Mouse (Mus musculus): ENCODE data around the gene Zswim8. TPM values are rescaled to one million over a fixed set of nuclear protein-coding genes. Genes with fewer than 3 reads are reported as not detected.
A peak's percentile ranks its signal among the peaks of the same experiment; 100 is the strongest.

Gene Zswim8
- polyA plus RNA-seq (2012; rRNA removed), result 172 and 188 TPM in 2 replicates

DNA sequence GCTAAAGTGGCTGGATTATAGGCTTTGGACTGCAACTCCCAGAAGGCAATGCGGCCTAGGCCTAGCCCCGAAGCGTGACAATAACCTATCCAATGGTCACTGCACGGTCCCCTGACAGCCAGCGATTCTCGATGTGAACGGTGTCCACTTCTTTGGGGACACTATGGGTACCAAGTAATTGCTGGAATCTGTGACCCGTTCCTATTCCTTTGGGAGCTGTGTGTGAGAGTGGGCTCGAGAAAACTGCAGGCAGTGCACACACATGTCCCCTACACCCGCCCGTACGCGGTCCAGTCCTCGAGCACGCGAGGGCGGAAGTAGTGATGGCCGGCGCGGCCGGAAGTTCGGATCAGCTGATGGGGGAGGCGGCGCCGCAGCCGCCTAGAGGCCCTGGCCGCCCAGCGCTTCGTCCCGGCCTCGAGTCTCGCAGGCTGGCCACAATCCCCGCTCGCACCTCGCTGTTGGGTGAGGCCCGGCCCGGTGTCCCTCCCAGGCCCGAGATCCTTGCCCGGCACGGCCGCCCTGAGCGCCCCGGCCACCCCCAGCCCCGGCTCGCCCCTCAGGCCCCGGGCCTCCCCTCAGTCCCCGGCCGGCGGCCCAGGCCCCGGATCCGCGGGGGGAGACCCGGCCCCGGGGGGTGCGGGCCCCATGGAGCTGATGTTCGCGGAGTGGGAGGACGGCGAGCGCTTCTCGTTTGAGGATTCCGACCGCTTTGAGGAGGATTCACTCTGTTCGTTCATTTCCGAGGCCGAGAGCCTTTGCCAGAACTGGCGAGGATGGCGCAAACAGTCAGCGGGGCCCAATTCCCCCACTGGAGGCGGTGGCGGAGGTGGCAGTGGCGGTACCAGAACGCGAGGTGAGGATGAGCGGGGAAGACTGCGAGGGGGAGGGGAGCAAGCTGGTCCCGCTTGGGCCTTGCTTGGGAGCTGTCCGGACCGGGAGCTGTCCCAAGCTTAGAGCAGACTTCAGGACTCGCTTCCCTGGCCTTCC, at the start of gene Zswim8:
Gene Zswim8, plus strand, starts transcription at position 352 of the 990 bp plus-strand sequence.
- peak; percentile 83 to 89 for DNase-seq (ENCODE audit: extremely low spot score in 1 of 2, low spot score in 1 of 2)

DNA sequence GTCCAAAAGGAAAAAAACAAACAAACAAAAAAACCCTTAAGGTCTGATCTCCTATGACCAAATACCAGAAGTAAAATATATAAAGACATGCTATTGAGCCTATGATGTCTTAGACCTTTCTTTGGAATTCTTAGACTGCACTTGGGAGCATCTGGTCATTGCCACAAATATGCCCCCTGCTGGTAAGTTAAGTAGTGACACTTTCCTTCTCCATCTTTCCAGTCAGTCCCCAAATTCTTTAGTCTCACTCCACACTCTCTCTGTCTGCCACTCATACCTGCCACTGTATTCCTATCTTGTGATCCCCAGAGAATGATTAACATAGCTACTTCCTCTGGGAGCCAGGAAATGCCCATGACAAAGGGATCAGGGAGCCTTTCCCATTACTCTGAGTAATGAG, 49.0 kb upstream of the Zswim8 start:
- DNase-seq (ENCODE audit: extremely low spot score in 1 of 2, low spot score in 1 of 2), result peak in 1 of 2 experiments; percentile 86

DNA sequence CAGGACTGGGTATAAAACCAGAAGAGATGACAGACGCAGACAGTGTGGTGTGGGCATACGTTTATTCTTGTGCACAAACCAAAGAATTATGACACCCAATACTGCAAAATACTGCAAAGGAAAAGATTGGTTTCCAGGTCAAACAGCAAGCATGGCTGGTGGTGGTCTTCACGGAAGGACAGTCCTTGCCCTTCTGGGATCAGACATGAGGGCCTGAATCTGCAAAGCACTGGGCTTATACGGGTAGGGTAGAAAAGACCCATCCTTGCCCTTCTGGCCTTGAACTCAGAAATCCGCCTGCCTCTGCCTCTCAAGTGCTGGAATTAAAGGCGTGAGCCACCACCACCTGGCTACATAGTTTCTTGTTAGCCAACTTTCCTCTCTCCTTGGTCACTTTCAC, 48.5 kb upstream of the Zswim8 start:
- DNase-seq (ENCODE audit: extremely low spot score in 1 of 2, low spot score in 1 of 2), result no peak

DNA sequence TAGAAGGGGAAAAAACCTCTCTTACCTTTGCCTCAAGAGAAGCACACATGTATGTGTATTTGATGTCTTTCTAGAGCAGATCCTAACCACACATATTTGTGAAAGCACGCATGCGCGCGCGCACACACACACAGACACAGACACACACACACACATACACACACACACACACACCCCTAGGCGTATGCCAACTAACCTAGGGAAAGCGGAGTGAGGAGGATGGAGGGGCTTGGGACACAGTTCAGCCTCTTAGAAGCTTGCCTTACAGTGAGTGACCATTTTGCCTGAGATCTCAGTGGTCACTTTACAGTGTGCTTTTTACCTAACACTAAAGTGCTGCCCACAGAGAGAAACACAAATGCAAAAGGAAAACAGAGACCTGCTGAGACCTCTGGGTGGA, 47.7 kb upstream of the Zswim8 start:
- no peak for DNase-seq (ENCODE audit: extremely low spot score in 1 of 2, low spot score in 1 of 2)

DNA sequence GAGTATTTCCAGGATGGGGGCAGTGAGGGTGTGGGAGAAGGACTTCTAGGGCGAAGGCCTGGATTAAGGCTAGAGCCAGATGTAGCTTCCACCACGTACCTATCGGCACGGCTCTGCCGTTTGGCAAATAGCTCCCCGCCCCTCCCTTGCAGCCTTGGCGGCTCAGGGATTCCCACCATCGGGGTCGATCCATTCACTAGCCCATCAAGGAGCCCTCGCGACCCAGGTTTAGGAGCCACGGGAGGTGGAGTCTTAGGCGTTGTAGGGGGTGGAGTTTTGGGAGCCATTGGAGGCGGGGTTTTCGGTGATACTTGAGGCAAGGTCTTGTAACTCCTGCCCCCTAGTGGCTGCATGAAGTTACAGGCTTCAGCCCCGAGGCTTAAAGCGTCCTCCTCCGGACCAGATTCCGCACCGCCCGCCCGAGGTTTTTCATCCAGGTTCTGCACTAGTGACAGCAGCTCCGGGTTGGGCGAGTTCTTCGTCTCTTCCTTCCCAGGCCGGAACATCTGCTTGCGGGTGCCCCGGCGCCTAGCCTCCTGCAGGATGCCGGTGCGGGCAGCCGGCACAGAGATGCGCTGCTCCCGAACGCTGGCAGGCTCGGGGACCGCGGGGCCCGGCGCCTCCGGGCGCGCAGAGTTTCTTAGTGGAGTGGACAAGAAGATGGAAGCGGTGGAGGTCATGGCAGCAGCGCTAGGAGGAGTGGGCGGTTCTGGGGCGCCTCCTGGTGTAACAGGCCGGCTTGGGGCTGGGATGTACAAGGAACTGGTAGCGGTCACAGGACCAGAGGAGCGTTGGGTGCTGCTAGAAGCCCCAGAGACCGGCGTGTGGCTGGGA, 46.3 kb upstream of the Zswim8 start:
- DNase-seq (ENCODE audit: extremely low spot score in 1 of 2, low spot score in 1 of 2), result peak; percentile 93 to 99

GRCm38 (mm10) chr14:20661661-20662331, 45.6 kb upstream of the Zswim8 start:
- no peak for DNase-seq (ENCODE audit: extremely low spot score in 1 of 2, low spot score in 1 of 2)

DNA sequence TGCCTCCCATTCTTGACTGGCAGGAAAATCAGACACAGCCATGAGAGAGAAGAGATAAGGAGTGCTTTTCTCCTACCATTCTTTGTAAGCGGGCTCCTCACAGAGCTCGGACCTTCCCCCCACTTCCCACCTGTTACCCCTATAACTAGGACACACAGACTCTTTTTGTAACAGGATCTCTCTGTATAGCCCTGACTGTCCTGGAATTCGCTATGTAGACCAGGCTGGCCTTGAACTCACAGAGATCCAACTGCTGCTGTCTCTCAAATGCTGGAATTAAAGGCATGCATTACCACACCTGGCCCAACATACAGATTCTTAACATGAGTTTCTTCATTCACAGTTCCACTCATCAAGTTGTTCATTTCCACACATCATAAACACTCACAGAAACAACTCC, 44.6 kb upstream of the Zswim8 start:
- no peak for DNase-seq (ENCODE audit: extremely low spot score in 1 of 2, low spot score in 1 of 2)

GRCm38 (mm10) chr14:20663601-20664000, 43.8 kb upstream of the Zswim8 start:
- no peak for DNase-seq (ENCODE audit: extremely low spot score in 1 of 2, low spot score in 1 of 2)

DNA sequence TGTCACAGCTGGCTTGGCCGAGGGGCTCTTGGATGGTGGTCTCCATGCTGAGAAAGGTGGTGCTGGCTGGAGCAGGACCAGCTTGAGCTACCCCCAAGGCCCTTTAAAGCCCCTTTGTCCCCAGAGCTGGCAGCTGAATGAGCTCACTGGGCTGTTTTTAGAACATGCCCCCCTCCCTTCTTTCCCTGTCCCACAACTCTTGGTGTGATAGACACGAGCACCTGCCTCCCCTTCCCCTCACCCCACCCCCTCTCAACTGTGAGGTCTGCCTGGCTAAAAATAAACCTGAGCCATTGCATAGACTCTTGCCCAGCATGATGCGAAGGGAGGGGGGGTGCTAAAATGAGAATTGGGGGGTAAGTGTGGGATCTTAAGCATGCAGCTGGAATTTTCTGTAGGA, 42.9 kb upstream of the Zswim8 start:
- no peak for DNase-seq (ENCODE audit: extremely low spot score in 1 of 2, low spot score in 1 of 2)

DNA sequence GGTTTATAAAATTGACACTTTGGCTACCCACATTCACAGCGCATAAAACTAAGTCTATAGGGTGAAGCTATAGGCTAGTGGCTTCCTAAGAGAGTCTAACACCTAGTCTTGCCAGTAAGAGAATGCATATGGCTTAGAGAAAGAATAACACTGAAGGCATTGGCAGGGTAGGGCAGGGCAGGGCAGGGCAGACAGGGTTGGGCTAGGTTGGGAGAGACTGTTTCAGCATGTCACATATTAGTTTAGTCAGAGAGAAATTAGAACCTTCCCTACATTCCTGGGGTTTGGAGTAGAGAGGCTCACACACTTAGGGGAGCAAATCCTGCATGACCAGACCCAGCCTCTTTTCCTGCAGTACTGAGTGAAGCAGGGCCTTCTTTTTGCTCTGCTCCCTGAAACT, 39.9 kb upstream of the Zswim8 start:
- DNase-seq (ENCODE audit: extremely low spot score in 1 of 2, low spot score in 1 of 2), result no peak

DNA sequence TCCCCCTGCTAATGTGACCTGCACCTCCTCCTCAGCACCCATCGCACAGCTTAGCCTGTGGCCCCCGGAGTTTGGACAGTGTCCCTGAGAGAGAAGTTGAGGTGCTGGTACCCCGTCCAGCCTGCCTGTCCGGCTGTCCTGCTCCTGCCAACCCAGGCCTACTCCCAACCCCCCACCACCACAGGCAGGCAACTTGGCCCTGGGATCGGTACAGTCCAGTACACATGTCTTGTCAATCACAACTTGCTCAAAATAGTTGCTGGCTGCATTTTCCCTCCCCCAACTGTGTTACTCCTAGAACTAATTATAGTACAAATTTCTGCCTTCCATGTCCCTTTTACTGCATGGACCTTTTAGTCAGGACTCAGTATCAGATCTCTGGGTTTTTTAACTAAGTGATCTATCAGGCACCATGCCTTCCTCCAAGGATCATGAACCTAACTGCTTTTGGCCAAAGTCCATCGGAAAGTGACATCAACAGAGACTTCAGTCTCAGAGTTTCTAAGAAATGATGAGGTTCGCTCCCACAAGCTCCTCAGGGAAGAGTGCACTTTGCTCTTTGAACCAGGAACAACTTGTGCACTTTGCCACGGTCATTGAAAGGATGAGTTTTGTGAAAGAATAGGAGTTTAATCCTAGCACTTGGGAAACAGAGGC, 39.1 kb upstream of the Zswim8 start, which contains the start of gene Synpo2l:
Gene Synpo2l, minus strand, starts transcription at position 201 of the 657 bp plus-strand sequence.
- no peak for DNase-seq (ENCODE audit: extremely low spot score in 1 of 2, low spot score in 1 of 2)

- peak in 1 of 2 experiments; percentile 39 for DNase-seq (ENCODE audit: extremely low spot score in 1 of 2, low spot score in 1 of 2)
Observed at GRCm38 (mm10) chr14:20672990-20673389, 34.4 kb upstream of the Zswim8 start.

- DNase-seq (ENCODE audit: extremely low spot score in 1 of 2, low spot score in 1 of 2), result no peak
Observed at GRCm38 (mm10) chr14:20673735-20674063, 33.7 kb upstream of the Zswim8 start.

GRCm38 (mm10) chr14:20674064-20674833, 33.1 kb upstream of the Zswim8 start, which contains the start of gene Sec24c:
Gene Sec24c (plus strand): TSS chr14:20674308.
- DNase-seq (ENCODE audit: extremely low spot score in 1 of 2, low spot score in 1 of 2), result peak; percentile 91 to 98

GRCm38 (mm10) chr14:20677906-20678305, 29.4 kb upstream of the Zswim8 start:
- no peak for DNase-seq (ENCODE audit: extremely low spot score in 1 of 2, low spot score in 1 of 2)

DNA sequence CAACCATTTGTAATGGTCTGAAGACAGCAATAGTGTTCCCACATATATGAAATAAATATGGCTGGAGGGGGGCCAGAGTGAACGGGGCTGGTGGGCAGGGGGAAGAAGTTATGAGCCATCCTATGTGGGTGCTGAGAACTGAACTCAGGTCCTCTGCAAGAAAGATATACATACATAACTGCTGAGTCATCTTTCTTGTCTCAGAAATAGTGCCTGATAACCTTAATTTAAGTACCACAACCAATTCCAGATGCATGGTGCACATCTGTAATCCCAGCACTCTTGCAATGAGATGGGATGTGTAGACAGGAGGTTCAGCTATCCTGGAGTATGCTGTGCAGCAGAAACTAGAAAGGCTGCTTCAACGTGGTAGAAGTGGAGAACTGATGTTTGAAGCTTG, 25.6 kb upstream of the Zswim8 start:
- DNase-seq (ENCODE audit: extremely low spot score in 1 of 2, low spot score in 1 of 2), result no peak

DNA sequence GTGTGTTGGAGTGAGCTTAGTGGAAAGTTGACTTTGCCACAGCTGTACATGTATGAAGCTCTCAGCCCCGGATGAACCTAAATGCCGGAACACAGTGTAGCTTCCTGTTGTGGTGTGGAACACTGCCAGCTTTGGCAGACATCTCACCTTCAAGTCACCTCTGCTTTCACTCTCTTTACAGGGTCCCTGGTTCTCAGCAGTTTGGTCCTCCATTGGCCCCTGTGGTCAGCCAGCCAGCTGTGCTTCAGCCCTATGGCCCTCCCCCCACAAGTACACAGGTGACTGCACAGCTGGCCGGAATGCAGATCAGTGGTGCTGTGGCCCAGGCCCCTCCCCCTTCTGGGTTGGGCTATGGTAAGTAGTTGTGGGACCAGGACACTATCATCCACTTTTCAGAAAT, 24.9 kb upstream of the Zswim8 start:
- no peak for DNase-seq (ENCODE audit: extremely low spot score in 1 of 2, low spot score in 1 of 2)

- peak in 1 of 2 experiments; percentile 58 for DNase-seq (ENCODE audit: extremely low spot score in 1 of 2, low spot score in 1 of 2)
Observed at GRCm38 (mm10) chr14:20686576-20686975, 20.8 kb upstream of the Zswim8 start.

DNA sequence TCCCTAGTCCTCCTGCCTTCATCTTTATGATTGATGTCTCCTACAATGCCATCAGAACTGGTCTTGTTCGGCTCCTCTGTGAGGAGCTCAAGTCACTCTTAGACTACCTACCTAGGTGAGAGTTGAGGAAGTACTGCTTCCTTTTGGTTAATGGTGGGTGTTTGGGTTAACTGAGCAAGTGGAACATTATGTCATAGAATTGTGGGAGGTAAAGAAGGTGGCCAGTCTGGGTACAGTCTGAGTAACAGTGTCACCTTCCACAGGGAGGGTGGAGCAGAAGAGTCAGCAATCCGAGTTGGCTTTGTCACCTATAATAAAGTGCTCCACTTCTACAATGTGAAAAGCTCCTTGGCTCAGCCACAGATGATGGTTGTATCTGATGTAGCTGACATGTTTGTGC, 18.3 kb upstream of the Zswim8 start:
- DNase-seq (ENCODE audit: extremely low spot score in 1 of 2, low spot score in 1 of 2), result no peak

Data from frontal cortex, adult 2 months (tissue).